Mouse (Mus musculus) mouse embryonic stem cell (cell line): ENCODE data around the gene Cd6.

ENCODE experiments used
- in situ Hi-C, 2 experiments: fragments of 300-500 bp; cut with MboI; formaldehyde crosslinking; loops; 1 replicate in 1 of 2; 3 replicates in 1 of 2; pipeline ENCODE4 v1.14.3; 2019 to 2020; ENCODE audit warnings: low sequenced_read_pairs in 2 of 2, low pct_unique_long_range_greater_than_20kb in 1 of 2, mixed read lengths in 1 of 2; ENCODE audit not compliant: unreplicated experiment in 1 of 2

Cd6 gene

DNA sequence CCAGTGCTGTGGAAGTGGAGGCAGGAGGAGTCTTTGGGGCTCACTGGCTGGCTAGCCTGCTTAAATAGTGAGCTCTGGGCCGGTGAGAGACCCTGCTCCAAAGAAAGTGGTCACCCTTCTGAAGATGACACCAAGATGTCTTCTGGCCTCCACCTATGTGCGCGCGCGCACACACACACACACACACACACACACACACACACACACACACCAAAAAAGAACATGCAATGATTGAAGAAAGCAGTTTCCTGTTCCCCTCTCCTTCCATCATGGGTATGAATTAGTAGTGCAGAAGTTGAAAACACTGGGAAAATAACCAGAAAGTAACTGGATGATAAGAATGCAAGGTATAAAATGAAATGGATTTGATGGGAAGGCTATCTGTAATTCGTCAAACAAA lies 55.7 kb downstream of the Cd6 start:
- in situ Hi-C loops, result no loop called here

DNA sequence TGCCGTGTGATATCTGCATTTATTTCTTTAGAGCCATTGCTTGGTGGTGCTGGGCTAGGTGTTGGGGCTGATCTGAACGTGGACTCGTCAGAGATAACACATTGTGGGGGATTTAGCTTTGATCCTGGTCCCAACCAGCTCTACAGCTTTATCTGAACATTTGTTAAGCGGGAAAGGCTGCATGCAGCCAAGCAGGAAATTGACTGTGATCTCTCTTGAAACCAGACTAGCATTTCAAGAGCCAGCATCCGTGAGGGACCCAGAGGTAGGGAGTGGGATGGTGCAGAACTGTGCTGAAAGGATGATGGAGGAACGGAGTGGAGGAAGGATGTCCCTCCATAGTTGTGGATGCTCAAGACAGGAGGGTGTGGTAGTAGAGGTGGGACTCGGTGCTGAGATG lies 56.5 kb downstream of the Cd6 start:
- in situ Hi-C loops, result no loop called here

GRCm38 (mm10) chr19:10772866-10773265 lies 57.0 kb downstream of the Cd6 start:
- in situ Hi-C loops, result no loop called here

DNA sequence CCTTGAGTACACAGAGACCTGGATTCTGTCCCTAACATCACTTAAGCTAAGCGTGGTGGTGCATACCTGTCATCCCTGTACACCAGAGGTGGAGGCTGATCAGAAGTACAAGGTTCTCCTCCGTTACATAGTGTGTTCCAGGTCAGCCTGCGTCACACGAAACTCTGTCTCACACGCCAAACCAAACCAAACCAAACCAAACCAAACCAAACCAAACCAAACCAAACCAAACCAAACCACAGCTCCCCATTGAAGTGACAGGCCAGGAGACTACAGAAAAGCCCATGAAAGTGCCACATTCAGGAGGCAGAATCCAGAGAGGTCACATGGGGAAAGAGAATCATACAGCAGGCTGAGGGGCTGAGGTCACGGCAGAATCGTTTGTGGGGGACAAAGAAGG lies 57.9 kb downstream of the Cd6 start:
- in situ Hi-C loops, result no loop called here

- in situ Hi-C loops, result no loop called here
Observed at GRCm38 (mm10) chr19:10769429-10770195, 60.2 kb downstream of the Cd6 start.

- in situ Hi-C loops, result no loop called here
Observed at GRCm38 (mm10) chr19:10768694-10769428, 61.0 kb downstream of the Cd6 start.

DNA sequence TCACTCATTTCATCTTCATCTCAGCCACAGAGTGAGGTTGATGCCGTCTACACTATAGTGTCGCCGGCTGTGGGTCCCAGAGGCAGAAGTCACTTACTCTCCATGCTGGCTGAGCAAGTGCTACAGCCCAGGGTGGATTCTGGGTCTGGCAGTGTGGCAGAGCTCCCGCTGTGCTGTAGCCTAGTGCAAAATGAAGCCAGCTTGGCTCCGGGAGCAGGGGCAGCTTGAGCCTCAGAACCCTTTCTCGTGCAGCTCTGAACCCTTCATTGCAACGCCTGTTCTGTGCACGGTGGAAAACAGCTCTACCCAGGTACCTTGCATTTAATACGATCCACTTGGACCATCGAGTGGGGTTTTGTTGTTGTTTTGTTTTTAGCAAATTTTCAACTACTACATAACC lies 62.2 kb downstream of the Cd6 start:
- in situ Hi-C loops, result no loop called here

DNA sequence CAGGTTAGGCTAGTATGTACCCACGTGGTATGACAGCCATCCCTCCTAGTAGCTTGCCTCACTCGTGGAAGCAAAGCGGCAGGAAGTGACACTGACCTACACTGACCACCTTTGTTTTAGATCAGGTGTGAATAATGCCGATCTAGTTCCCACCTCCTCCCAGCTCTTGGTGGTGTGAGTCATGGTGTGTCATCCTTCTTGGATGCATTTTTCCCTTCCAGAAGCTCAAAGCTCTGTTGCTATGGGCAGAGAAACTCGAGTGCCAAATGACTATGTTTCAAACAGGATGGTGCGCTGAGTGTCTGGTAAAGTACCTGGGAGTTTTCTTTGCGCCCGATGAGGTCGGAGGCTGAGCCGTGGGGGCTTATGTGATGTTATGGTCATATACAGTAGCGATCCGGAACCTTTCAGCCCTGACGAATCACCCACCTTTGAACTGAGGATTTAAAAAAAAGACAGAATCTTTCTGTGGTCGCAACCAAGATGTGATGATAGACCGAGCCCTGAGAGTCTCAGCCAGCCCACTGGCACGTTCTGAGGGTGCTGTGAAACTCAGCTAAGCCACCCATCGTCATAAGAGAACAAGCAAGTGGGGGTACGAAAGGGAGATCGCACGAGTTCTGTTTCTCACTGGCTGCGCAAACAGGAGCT lies 66.4 kb downstream of the Cd6 start:
- in situ Hi-C loops, result no loop called here

DNA sequence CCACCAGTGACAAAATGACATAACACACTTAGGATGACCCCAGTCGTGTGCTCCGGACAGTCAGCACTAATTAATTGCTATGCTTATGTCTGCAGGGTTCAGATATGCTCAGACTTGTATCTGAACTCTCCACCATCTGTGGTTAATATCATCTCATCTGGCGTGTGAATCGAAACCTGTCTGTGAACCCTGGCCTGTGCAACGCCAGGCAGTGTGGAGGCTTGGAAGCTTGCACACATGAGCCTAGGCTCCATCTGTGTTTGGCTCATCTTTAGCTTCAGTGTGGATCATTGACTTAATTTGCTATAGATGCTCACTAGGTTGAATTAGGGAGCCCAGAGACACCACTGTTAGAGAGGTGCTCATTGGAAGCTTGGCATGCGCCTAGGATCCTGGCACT lies 67.4 kb downstream of the Cd6 start:
- in situ Hi-C loops, result no loop called here

GRCm38 (mm10) chr19:10761794-10762415 lies 68.0 kb downstream of the Cd6 start:
- in situ Hi-C loops, result no loop called here

- in situ Hi-C loops, result no loop called here
Observed at GRCm38 (mm10) chr19:10759983-10760831, 69.7 kb downstream of the Cd6 start.

DNA sequence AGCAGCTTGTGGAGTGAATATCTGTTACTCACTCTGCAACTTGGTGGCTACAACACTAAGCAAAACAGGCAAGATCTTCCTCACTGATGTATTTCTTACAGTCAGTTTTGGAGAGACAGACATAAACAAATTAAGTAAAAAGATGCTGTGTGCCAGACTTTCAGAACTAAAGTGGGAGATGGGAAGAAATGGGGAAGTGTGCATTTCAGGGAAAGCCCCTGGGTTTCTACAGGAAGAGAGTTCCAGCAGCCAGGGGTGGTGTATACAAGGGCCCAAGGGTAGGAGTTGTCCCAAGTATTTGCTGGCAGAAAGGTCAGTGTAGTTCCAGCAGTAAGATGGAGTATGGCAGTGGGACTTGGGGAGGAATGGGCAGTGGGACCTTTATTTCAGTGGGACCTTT lies 70.3 kb downstream of the Cd6 start:
- in situ Hi-C loops, result no loop called here

GRCm38 (mm10) chr19:10758708-10759107 lies 71.2 kb downstream of the Cd6 start:
- in situ Hi-C loops, result no loop called here

GRCm38 (mm10) chr19:10757526-10757925 lies 72.3 kb downstream of the Cd6 start:
- in situ Hi-C loops, result no loop called here

DNA sequence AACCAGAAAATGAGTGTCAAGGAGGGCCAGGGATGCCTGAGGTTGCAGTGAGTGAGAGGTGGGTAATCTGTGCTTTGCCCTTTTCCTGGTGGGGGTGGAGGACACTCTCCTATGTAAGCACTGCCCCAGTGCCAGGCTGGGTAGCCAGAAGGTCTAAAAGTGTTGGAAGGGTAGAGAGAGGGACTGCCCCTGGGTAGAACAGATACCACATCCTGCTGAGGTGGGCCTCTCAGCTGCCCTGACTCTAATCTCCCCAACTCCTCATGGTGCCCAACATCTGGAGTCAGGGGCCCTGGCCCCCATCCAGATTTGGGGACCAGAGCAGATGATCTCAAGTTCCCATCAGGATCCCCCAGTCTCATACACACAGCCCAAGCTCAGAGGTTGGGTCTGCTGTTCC lies 72.7 kb downstream of the Cd6 start:
- in situ Hi-C loops, result no loop called here

DNA sequence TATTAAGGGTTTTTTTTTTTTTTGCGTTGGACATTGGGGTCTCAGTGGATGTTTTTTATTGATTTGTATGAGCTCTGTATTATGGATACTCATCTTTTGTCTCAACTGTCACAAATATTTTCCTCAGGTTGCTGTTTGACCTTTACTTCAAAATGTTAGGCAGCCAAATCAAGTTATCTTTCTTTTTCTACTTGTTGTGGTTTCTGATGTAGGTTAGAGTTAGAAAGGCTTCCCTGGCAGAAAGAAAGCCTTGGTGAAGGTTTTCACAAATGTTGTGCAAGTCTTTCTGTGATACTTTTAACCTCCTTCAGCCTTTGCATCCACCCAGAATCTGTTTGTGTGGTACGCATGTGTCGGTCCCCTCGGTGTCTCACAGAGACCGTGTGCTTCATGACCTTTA lies 77.2 kb downstream of the Cd6 start:
- in situ Hi-C loops, result no loop called here

DNA sequence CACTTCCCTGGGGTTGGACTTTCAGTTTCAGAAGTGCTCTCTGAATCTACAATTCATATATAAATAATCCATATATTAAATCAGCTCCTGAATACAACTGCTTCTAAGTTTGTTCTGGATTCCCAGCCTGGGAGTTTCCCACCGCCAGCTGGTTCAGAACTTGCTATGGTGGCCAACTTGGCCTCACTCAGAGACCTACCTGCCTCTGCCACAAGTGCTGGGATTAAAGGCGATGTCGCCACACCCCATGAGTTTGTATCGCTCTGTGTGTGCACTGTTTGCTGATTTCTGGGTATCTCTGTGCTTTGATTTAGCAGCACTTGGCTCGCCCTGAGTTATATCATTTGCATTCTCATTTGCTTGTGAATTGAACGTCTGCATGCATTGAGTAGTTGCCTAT lies 77.8 kb downstream of the Cd6 start:
- in situ Hi-C loops, result no loop called here

DNA sequence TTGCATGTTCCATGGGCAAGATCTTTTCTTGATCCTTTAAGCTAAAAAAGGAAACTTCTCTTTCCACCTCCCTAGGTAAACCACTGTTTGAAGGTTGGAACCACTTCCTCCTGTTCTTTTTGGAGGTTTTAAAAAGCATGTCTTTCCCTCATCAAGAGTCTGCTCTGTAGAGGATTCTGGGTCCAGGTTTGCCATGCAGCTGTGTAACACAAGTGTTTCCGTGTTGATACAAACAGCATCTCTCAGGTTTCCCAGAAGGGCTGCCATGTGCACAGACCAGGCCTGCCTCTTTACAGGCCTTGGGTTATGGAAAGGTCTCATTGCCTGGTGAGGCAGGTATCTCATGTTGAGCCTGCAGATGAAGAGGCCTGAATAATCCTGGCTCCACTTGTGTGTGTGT lies 78.3 kb downstream of the Cd6 start:
- in situ Hi-C loops, result no loop called here
